Mouse (Mus musculus) lung, postnatal 4 days (tissue): ENCODE measurements around the gene Cherp.

Source experiments
- DNase-seq, 2 experiments: peaks; one replicate each; pipeline ENCODE4 v3.0.0; 2021

Gene Cherp

DNA sequence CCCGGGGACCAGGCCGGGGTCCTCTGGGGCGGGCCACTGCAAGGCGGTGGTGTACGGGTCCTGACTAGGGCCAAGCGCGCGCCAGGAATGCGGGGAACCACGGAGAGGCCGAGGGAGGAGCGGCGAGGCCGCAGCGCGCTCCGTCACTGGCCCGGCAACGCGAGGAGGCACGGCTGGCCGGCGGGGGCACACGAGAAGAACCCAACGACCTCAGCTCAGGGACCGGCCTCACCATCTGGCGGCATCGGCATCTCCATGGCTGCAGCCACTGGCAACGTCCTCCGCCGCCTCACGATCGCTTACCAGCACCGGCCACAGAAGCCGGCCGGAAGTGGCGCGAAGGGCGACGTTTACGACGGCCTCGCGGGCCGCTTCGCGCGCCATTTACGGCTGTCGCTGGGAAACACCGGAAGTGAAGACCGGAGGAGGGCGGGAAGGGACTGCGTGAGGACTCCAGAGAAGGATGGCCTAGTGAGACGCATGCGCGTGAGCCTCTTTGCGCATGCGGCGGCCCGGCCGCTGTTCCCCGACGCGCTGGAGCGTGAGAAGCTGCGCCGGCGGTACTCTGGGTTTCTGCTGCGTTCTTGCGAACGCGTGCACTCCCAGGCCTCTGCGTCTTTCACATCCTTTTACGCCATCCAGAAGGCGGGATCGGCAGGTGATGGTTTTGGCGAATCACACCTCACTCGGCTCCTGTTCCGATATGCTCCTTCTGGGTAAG lies at the start of gene Cherp:
Cherp (minus strand) TSS at position 401 of the 721 bp plus-strand sequence.
- DNase-seq, result peak; percentile 98 to 99

DNA sequence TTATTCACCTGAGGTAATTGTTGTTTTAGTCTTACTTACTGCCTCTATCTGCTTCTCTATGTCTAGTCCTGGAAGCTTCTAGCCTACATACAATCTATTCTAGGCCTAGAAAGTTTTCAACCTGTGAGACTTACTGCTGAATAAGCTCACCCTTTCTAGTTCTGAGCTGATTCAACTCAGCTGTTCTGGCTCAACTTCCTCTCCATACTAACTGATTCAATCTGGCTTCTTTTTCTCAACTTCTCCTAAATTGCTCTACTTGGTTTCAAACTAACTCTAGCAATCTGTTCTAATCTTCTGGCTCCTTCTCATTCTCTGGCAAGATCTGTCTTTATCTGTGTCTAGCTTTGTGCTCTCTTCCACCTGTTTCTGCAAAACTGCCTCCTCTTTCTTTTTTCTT lies 46.9 kb upstream of the Cherp start:
- DNase-seq, result no peak

DNA sequence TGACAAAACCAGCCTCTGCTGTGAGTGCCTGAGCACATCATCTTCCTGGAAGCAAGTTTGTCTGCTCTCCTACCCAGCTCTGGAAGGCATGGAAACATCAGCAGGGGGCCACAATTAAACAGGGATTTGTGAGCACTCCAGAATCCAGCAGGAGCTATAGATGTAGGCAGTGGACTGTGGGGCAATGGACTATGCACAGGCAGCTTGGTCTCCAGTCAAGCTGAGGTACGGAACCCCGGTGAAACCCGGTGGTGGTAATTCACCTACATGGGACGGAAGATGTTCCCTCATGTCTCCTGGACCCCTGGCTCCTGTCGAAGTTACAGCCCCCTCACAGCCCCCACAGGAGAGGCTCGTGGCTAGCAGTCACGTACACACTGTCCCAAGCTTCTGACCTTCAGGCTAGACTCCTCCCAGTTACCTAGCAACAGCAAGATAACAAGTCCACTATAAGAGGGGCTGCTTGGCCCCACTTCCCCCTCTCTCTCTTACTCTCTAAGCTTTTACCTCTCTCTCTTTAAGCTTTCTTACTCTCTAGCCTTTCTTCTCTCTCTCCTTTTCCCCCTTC lies 42.5 kb upstream of the Cherp start:
- no peak for DNase-seq

DNA sequence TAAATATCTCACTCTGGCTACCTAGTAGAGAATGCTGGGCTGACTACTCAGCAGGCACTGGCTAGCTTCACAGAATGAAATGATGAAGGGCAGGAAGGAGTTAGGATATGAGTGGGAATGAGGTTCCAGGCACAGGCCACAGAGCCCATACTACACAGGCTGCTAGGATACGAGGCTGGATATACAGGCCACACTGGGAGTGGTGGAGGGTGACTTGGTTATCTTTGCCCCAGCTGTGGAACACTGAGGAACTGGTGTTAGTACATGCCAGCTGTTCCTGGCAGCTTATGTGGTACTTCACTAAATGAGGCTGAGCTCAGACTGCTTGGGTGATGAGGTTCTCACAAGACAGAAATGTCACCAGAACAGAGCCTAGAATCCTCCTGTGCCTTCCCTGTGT lies 38.1 kb upstream of the Cherp start:
- peak in 1 of 2 experiments; percentile 57 for DNase-seq

DNA sequence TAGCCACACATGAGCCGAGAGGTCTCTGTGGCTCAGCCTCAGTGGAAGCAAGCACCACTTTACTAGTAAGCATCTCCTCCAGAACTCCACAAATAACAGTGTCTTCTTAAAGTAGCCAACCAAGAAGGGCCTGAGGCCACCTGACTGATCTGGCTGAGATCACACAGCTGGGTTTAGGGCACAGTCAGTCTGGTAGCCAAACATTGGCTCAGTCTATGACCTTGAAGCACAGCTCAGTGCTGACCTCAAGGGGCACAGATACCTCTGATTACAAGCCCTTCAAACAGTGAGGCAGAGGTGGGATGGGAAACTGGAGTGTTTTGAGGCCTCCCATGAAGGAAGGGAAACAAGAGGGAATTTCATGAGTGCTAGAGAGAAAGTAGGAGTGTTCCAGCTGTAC lies 37.6 kb upstream of the Cherp start:
- no peak for DNase-seq

DNA sequence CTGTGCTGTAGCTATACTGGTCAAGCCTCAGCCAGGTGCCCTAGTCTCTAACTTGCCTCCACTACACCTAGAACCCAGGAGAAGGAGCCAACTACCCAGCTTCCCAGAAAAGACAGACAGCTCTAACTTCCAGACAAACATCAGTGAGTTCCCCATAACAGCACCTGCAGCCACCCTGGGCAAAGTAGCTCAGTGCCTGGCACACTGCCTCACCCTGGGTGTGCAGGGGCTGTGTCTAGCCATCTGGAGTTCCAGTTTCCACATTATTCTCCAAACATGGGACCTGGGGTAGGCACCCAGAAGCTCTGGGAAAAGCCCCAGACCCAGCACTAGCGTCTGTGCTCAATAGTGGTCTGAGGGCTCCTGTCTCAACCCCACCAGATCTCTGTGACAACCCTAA lies 32.5 kb upstream of the Cherp start:
- DNase-seq, result no peak

DNA sequence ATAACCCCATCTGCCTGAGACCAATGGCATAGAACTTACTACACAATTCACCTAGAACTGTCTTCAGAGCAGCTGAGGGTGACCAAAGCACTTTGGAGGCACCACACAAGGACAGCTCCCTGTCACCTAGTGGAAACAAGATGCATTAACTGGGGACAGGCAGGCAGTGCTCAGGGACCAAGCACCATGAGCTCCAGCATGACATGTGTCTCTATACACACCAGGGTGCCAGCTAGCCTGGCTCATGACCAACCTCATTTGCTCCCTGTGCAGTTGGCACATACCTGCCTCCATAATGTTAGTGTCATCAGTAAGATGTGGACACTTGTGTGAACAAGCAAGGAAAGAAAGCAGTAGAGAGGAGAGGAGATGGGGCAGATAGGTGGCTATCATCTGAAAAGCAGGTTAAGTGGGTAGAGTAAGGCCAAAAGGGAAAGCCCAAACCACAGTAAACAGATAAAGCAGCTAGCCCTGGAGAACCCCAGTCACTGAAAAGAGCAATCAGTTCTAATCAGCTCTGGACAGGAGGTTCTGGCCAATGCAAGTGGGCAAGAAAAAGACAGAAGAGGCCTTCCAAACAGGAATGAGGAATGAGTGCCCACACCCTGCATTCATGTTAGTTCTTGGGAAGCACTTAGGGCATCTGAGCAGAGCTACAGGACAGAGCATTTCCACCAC lies 29.8 kb upstream of the Cherp start:
- DNase-seq, result no peak

DNA sequence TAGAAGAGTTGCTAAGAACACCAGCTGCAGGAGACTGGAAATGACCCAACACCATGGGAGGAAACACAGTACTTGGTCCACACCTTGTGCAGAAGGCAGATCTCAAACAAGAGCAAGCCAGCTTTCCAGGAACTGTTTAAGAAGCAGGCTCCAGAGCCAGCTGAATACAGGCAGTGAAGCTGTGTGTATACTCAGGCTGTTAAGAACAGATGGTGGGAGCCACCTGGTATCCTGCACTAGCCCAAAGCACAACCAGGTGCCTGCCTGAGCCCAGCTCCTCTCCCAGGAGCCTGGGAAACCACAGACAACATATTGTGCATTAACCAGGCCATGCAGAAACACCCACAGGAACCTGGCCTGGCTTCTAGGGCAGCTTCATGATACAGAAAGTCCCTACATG lies 29.1 kb upstream of the Cherp start:
- DNase-seq, result no peak

DNA sequence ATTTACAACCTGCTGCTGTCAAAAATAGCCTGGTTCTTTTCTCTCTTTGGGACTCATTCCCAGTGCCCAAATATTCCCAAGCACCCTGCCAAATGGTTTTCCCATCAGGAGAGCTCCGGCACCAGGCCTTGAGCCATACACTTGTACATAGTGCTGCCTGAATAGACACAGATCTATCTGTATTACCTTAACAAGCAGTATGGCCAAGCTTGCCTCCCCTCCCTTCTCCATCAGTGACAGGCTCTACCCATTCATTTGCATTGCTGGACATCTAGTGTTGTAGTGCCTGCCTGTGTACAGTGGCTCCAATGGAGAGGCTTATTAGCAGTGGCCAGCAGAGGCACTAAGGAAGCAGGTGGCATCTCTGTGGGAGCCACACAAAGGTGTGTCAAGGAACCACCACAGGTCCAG lies 25.5 kb upstream of the Cherp start:
- no peak for DNase-seq

DNA sequence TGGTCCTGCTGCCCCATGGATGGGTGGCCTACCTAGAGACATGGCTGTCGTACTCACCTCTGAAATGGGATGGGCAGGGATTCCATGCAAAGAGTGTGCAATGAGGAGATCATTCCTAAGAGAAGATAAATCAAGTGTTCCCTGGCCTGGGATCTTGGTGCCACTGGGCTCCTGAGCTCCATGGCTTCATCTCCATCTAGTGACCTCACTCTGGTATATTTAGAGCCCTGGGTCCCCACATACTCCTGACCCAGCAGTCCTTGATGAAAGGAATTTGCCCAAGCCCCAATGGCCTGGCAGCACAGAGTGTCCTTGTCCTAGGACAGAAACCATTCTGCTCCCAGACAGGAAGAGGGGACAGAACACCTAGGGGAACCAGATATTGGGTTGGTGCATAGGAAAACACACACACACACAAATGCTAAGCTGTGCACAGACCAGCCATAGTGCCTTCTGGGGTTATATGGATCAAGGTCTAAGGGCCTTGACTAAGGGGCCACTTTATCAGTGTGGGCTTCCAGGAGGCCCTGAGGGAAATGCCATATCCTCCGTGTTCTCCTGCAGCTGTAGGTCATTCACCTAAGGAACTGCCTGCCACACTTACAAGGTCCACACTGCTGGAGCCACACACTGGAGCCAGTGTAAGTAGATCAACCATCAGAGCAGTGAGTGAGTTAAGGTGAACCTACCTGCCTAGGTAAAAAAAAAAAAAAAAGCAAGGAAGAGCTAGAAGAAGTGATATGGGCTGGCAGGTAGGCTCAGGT lies 24.7 kb upstream of the Cherp start:
- DNase-seq, result no peak

DNA sequence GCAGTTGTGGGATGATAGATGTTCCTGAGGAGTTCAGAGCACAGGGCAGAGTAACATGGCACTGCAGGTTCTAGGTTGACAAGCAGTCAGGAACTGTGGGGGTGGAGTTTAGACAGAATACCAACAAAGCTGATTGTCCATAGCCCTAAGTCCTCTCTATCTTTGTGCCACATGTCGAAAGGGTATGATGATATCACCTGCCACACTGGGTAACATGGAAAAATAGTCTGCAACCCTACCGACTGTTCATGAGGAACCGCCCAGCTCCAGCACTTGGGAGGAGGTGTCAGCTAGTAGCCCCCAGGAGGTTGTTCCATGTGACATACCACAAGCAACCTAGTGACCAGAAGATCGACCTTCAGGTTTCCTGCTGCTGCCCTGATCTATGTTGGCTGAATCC lies 23.5 kb upstream of the Cherp start:
- DNase-seq, result no peak

DNA sequence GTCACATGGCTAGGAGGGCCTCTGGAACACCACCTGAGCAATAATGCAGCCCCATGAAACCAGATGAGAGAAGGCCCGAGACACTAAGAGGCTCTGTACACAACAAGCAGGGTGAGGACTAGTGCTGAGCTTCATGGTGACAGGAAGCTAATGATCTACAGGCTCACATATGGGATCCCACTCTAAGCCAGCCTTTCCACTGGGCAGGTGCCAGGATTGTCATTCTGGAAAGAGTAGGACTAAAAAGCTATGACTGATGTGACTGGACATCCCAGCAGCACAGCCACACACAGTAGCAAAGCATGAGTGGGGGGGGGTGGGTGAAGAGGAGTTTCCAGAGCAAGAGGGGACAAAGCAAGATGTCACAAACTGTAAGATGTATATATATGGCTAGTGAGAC lies 22.9 kb upstream of the Cherp start:
- no peak for DNase-seq

DNA sequence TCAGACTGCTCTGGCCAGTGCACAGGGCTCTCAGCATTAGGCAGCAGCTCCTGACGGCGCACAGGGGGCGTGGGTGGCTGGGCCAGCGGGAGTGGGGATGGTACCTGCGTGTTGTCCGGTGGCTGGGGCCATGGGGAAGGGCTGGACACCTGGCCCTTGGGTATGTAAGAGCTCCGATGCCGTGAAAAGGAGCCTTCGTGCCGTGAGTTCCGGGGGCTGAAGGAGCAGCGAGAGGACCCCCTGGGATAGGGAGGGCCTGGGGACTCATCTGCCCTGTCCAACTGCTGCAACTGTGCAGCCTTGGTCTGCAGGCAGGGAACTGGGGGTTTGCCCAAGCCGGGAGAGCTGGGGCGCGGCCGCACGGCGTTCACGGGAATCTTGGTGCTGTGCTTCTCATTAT lies 21.2 kb upstream of the Cherp start:
- DNase-seq, result no peak

DNA sequence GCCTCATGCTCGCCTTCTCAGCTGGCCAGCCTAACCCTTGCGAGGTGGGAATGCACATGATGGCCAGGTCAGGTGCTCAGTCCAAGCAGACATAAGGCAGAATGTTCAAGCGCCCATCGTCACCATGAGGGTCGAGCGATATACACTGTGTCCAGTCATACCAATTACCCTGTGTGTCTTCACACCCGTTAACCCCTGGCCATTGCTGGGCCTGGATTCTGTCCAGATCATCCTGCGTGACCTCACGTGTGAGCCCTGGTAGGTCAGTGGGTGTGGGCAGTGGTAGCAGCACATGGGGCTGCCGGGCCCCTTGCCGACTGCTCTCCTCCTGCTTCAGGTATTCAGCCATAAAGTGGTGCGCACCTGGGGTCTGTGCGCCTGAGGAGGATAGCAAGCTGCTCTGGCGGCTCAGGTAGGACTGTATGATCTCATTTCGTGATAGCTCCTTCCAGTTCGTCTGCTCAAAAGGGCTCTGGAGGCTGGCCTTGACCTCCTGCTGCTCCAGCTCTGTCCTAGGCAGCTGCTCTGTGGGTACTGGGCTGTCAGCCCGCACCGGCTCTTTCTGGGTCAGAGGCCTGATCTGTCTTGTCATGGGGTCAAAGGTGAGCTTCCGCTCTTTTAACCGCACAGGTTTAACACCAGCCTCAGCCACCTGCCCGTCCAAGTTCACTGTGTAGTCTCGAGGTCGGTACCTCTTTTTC lies 20.5 kb upstream of the Cherp start:
- DNase-seq, result no peak

DNA sequence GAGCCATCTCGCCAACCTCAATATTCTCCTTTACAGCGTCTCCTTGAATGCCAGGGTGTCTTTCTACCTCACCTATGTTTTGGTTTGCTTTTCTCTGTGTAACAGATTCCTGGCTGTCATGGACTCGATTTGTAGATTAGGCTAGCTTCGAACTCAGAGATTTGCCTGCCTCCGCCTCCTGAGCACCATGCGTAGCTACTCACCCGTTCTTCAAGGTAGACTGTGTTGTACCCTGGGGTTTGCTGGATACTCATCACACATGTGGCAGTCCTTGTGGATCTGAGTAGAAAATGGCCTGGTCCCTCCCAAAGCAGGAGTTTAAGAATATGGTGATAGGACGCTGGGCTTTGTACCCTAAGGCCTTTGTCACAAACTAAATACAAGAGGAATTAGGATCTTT lies 18.4 kb upstream of the Cherp start:
- DNase-seq, result no peak

DNA sequence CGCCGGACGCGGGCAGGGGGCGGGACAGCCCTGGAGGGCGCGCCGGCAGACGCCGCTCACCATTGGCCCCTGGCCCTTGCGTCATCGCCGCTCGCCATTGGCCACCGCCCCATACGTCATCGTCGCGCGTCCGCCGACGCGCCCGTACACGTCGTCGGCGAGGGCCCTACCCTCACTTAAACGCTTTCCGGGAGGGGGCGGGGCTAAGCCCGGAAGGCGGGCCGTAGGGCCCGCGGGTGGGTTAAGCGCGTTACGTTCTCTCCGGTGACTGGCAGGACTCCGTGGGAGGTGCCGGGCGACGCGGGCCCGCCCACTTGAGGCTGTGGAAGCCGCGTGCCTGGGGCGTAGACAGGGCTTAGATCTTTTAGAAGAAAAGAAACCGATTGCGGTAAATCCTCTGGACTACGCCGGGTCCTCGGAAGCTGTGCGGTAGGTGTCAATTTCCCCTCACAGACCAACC lies 17.6 kb upstream of the Cherp start:
- peak; percentile 99 to 100 for DNase-seq

DNA sequence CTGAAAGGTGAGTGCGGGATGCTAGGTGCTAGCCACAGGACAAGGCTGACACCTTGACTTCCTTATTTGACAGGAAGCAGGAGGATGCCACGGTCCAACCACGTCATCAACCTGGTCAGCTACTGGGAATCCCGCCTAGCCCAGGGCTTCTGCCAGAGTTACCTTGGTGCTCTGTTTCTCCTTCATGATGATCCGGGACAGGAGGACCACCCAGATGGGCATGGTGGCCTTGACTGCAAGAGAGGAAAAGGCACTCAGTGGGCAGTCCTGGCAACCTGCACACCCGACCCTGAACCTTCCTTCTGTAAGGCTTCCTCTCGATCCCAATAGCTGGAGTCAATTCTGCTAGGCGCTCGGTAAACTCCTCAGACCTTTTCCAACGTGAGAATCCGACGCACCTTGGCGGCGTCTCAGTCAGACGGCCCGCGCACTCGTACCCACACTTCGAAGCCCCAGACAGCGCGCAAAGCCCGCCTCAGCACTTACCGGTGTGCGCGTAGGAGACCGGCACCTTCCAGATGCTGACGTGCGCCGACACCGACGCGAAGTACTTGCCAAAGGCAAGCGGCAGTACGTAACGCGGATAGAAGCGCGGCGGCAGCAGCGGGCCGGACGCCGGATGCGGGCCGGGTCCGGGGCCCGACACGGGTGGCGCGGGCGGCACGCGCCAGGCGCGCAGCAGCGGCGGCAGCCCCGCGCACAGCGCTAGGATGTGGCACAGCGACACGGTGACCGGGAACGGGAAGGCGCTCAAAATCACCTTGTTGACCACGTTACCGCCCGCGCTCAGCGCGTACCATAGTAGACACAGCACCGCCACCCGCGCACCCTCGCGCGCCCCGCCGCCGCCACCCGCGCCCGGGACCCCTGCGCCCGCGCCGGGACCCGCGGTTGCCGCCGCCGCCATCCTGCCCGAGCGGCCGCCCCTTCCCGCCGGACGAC lies 16.9 kb upstream of the Cherp start, which contains the start of gene Slc35e1:
Slc35e1 (minus strand) TSS at position 935 of the 942 bp plus-strand sequence.
- peak; percentile 46 to 59 for DNase-seq

DNA sequence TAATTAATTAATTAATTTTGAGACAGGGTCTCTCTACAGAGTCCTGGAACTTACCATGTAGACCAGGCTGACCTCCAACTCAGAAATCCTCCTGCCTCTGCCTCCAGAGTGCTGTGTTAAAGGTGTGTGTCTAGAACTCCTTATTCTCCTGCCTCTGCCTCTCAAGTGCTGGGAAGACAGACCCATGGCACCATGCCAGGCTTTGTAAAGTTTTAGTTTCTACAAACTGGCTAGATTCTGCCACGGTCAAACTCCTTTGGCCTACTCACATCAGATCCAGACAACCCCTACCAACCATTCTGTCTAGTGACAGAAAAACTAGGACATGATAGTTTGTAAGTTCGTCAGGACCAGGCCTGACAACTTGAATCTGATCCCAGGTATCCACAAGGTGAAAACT lies 16.0 kb upstream of the Cherp start:
- DNase-seq, result no peak

DNA sequence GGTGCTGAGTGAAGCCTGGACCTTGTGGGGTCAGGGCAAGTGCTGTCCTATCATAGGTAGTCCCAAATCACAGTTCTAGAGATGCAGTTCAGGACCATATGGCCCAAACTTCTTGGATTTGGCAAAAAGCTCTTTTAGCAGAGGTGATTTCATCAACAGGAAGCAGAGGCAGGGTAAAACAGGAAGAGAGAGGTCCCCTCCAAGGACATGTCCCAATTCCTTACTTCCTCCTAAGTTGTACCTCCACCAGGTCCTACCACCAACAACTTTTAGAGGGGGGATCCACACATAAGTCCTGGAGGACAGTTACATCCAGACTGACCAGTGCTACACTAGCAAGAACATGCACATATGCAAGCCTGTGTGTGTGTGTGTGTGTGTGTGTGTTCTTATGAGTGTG lies 12.0 kb upstream of the Cherp start:
- DNase-seq, result no peak

DNA sequence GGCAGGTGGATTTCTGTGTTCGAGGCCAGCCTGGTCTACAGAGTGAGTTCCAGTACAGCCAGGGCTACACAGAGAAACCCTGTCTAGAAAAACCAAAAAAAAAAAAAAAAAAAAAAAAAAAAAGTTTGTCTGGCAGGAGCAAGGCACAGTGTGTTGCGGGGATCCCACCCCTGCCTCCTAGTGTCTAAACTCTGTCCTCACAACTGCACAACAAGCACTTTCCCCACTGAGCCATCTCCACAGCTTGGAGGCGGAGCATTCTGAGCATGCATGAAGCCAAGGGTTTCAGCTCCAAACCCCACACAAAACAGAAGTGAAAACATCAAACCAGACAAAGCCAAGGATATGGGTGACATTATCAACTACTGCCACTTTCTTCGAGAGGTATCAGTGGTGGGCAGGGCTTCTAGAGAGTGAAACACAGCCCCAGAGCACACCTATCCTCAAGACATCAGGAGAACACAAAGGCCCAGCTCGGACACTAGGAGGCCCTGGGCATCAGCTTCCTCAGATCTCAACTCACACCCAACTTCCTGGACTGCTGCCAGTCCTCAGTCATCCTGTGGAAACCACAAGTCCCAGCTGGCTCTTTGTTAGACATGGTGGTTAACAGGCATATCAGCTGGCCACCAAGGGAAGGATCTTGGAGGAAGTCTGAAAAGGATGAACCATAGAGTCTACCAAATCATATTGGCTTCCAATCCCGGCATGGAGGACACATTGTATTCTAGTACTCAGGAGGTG lies 10.6 kb upstream of the Cherp start:
- DNase-seq, result peak; percentile 78 to 84

DNA sequence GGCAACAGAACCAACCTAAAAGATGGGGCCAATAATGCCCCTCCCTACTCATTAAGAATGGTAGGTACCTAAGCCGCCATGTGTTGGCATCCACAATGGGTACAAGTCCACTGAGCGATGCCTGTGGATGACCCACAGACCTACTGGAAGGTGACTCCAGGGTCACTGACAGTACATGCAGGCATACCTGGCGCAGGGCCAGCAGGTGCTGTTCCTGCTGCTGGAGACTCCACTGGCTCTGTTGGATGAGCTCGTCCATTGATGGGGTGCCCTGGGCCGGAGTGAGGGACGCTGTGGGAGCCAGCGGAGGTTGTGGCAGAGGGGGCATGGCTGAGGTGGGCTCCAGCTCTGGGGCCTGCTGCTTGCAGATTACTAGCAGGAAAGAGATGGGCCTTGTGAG lies 4.3 kb downstream of the Cherp start:
- no peak for DNase-seq
